Mouse (Mus musculus): Measurements from ENCODE around the gene Trpc5.

Trpc5 gene

DNA sequence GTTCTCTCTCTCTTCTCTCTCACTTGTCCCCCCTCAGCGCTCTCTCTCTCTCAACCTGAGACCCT lies at the start of gene Trpc5:
TSS of gene Trpc5 (minus strand) at position 39 of the 65 bp plus-strand sequence.
- DNase-seq, result no peak

DNA sequence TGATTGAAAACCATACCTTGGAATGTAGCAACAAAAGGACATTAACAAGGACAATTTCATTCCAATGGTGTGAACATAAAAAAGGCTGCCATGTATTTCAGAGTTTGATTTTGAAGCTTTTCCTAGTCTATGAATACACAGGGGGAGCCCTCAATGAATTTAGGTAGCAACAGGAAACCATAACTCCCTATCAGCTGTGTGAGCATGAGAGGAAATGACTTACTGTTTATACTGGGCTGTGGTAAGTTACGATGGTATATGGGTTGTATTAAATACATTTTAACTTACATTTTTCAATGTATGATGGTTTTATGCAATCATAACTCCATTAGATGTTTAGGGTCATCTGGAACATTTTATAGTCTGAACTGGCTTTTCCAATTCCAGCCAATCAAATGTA lies 28.4 kb upstream of the Trpc5 start:
- no peak for DNase-seq

DNA sequence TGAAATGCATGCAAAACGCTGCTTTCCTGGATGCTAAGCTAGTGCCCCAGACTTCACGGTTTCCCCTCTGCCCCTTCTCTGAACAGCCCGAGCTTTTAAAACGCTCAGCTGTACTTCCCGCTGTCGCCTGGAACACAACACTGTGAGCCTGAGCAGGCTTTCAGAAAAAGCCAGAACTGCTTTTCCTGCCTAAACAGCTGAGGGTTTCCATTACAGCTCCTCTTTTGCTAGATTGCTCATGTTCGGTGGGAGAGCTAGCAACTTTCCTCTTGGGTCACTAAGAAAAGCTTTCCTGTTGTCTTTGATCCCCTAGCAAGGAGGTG lies 1.8 kb upstream of the Trpc5 start:
- no peak for DNase-seq

DNA sequence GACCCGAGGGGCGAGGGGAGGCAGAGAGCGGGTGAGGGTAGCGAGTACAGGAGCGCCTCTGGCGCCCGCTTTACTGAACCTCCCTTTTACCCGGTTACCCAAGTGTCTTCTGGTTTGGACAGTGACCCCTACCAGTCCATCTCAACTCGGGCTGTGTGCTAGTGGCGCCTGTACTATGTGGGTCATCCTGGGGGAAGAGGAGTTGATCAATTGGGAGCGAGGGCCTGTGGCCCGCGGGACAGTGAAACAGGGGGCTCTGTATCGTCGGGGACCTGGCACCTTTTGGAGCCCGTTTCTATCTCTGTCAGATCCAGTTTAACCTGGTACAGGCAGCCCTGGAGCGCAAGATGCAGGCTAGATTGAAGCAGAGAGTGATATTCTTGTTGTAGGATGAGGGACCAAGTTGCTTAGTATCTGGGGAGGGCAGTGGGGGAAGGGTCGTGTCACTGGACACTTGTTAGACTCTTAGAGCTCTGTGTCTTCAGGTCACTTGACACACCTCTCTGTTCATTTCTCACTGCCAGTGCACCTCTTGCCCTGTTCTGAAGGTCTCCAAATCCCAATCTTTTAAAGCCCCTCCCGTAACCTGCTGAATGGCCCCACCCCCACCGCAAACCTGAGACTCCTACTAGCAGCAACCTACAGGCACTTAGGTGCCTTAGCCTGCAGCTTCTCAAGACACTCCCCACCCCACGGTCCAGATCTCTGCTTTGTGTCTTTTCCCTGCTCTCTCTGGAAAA lies 1.3 kb upstream of the Trpc5 start:
- no peak for DNase-seq

- no peak for DNase-seq
Observed at GRCm38 (mm10) chrX:144688207-144689118, 483 bp upstream of the Trpc5 start, which contains the start of gene Rtl4. TSS of gene Rtl4 (plus strand) at chrX:144688907.

DNA sequence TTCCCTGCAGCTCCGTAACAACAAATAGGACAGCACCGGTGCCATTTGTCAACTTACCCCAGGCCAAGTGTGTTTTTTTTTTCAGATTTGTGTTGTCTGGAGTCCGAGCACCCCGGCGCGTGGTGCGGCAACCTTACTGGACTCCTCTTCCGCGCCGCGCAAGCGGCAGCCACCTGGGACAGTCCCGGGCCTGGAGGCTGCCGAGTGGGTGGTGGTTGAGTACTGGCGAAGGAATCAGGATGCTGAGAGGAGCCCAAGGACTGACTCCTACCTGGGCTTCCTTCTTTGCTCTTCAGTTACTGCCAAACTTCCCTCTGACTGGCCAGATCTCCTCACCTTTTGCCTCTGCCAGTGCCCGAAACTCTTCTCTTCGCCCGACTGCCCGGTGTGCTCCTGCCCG lies 238 bp downstream of the Trpc5 start:
- DNase-seq, result no peak

GRCm38 (mm10) chrX:144652196-144652595 lies 35.8 kb downstream of the Trpc5 start:
- DNase-seq, result no peak

DNA sequence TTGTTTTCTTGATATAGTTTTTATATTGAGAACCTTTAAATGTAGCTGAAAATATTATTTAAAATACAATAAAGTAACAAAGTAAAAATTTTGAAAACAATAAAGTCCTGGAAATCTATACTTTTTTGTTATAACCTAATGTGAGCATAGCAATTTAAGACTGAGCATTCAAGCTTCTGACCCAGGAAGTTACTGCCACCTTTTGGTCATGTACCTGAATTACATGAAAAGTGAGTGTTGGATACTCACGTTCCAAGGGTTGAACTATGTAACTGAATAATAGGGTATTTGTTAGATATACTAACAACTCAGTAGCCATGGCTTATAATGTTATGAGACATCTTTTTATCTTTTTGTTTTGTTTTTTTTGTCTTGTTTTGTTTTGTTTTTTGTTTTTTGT lies 42.6 kb downstream of the Trpc5 start:
- peak; percentile 2 for DNase-seq

DNA sequence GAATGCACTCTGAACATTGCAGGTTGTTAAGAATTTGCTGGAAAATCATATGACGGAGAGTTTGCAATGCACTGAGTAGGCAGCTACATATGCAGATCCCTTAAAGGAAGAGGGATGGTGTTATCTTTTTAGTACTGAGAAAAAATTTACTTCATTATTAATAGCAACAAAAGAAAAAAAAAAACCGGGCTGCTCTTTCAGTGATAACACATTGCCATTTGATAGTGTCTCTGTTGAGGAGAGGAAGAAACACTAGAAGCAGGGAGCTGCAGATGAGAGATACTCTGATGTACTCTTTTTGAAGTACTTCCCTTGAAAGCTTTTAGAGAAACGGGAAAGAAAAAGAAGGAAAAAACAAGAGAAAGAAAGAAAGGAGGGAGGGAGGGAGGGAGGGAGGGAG lies 43.2 kb downstream of the Trpc5 start:
- no peak for DNase-seq

DNA sequence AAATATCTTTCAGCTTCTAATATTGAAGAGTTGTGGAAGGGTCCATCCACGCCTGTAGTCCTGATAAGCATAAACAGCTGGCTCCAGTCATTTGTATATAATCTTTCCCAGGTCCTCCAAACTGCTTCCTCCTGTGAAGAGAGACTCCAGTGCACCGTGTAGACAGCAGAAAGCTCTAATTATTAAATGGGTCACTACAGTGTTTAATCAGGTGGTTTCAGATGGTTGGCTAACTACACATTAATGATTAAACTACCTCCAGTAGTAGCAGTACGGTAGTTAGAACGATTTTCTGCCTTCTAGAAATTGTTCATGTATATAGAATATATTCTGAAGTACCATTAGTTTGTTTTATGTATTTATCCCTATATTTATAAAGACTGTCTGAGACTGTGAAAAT lies 75.2 kb downstream of the Trpc5 start:
- DNase-seq, result no peak

- no peak for DNase-seq
Observed at GRCm38 (mm10) chrX:144536431-144536830, 151.5 kb downstream of the Trpc5 start.

DNA sequence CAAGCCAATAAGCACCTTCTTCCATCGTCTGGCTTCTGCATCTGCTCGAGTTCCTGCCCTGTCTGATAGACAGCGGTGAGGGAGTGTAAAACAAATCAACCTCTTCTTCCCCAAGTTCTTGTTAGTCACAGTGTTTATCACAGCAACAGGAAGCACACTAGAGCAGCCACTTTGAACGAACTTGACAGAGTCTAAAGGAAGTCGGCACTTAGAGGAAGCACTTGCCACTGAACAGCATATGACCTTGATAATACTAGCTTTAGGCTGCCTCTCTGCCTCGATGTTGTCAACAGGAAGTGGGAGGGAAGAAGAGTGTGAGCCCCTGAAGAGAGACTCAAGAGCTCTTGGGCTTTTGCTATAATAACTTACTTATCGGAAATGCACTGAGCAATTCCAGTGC lies 161.9 kb downstream of the Trpc5 start:
- no peak for DNase-seq

DNA sequence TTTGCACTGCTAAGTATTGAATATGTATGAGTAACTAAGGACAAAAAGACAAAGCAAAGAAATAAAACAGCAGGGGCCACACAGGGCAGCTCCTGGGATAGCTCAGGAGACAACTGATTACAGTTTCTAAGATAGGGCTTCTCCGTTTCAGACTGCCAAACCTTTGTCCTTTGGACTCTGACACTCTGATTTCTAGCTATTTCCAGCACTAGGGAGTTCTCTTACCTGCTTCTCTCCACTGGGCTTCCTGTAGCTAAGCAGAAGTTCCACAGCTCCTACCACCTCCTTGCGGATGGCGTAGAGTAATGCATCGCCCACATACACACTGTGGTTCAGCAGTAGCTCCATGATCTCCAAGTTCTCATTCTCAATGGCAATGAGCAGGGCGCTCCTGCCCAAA lies 164.7 kb downstream of the Trpc5 start:
- no peak for DNase-seq

DNA sequence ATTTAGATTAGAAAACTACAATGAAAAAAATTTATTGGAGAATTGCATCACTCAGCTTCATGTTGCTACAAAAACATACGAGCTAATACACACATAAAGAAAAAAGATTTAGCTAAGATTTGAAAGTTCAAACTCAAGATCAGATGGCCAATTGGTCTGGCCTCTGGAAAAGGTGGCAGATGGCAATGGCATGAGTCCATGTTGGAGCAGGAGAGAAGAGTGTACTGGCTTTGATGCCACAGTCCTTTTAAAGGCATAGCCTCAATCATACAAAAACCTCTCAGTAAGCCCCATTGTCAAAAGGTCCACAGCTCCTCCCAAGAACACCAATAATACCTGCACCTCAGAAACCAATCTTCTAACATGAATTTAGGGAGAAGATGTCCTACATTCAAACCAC lies 196.6 kb downstream of the Trpc5 start:
- peak; percentile 50 for DNase-seq

DNA sequence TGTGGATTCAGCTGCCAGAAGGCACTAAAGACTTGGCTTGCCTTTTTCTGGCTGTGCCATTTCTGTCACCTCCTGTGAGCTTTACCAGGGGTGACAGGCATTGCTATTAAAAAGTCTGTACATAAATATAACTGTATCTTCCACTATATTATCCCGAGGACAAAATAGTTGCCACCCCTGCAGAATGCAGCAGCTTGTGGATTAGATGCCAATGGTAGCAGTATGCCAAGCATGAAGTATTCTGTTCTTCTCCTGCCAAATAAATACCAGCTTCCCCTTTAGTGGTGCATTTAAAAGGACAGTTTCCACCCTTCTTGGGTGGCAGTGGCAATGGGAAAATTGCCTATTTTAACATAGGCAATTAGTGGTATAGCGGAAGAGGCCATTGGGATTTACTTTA lies 223.6 kb downstream of the Trpc5 start:
- DNase-seq, result peak; percentile 2

- DNase-seq, result no peak
Observed at GRCm38 (mm10) chrX:144456281-144456680, 231.7 kb downstream of the Trpc5 start, which contains the start of gene Trpc5os. TSS of gene Trpc5os (plus strand) at chrX:144456581.

GRCm38 (mm10) chrX:144423848-144424247 lies 264.1 kb downstream of the Trpc5 start:
- no peak for DNase-seq

- DNase-seq, result no peak
Observed at GRCm38 (mm10) chrX:144421091-144421490, 266.9 kb downstream of the Trpc5 start.

GRCm38 (mm10) chrX:144420259-144420658 lies 267.7 kb downstream of the Trpc5 start:
- DNase-seq, result no peak

- no peak for DNase-seq
Observed at GRCm38 (mm10) chrX:144408036-144408435, 279.9 kb downstream of the Trpc5 start.

DNA sequence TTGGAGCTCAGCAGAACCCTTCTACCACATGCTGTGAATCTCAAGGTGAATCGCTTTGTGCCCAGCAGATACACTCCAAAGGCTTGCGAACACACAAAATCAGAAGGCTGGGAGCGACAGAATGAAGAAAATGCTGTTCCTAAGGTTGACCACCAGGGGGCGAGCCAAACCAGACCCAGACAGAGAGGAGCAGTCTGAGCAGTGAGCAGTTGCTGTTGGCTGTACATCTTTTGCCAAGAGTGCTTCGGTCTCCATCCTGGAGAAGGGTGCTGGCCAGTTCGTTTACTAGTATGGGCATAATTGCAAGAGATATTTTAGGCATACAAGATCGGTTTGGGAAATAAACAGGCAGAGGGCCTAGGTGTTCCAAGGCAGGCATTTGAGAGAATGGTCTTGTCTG lies 284.5 kb downstream of the Trpc5 start:
- peak; percentile 42 for DNase-seq

DNA sequence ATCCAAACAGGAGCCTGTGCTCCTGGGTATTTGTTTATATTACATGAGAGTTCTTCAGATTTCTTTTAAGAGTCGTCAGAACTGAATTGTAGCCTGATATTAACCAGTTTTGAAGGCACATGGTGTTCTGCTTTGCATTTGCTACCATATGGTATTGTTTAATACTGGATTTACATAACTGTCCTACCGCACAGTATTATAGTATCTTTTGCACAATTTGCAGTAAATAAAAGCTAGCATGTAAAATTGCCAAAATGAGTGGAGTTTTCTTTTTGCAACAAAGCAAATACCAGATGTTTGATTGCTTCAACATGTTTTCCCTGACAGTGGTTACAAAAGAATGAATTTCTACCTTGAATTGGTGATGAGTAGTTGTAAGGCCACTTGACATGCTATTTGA lies 313.8 kb downstream of the Trpc5 start:
- no peak for DNase-seq

- DNase-seq, result no peak
Observed at GRCm38 (mm10) chrX:144338355-144338754, 349.6 kb downstream of the Trpc5 start.

DNA sequence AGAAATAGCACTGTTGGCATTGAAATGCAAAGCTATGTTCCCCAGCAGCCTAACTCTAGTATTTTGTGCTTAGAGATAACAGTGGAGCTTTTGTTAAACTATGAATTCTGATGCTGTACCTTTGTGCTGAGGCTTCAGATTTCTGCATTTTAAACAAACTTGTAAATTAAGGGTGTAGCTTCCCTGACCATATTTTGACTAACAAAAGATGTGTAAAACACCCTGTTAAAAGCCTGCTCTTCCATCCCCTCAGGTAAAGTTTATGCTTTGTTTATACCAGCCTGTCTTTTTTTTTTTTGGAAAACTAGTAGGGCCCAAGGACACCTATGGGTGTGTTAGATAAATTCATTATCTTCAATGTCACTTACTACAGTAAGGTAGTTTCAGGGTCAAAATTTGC lies 350.0 kb downstream of the Trpc5 start:
- no peak for DNase-seq
